Mouse (Mus musculus) heart, postnatal 14 days (tissue): ENCODE results near the gene Ptrhd1. TPM values are rescaled to one million over a fixed set of nuclear protein-coding genes. Genes with fewer than 3 reads are reported as not detected.

ENCODE experiments used
- DNase-seq, 2 experiments: peaks; one replicate each; pipeline ENCODE4 v3.0.0; 2021 to 2022
- intact Hi-C: fragments of 180-260 bp; cut with DNase I; formaldehyde crosslinking; loops from one replicate; pipeline ENCODE4 v1.15.1; 2025
- long read RNA-seq, 2 experiments: library from polyadenylated mRNA; stranded (forward); transcript quantifications; one replicate each; pipeline ENCODE4 v2.0.0; 2021
- total RNA-seq, 2 experiments: library from RNA; stranded (reverse); gene quantifications; 2 replicates each; pipeline ENCODE4 v1.2.3; 2021

Gene Ptrhd1
- total RNA-seq = 1 to 10 TPM; 4.3 to 4.6 TPM
- long read RNA-seq, experiment 1, transcript Ptrhd1-201 (2 exons, 3,840 nt) = major isoform, 9 of 9 reads
- long read RNA-seq, experiment 1, partial matches to known transcripts = 0 of 9 reads
- long read RNA-seq, experiment 1, other reads (novel, unspliced or antisense) = 0 of 9 reads
- long read RNA-seq, experiment 2, transcript Ptrhd1-201 (2 exons, 3,840 nt) = major isoform, 10 of 10 reads
- long read RNA-seq, experiment 2, partial matches to known transcripts = 0 of 10 reads
- long read RNA-seq, experiment 2, other reads (novel, unspliced or antisense) = 0 of 10 reads

DNA sequence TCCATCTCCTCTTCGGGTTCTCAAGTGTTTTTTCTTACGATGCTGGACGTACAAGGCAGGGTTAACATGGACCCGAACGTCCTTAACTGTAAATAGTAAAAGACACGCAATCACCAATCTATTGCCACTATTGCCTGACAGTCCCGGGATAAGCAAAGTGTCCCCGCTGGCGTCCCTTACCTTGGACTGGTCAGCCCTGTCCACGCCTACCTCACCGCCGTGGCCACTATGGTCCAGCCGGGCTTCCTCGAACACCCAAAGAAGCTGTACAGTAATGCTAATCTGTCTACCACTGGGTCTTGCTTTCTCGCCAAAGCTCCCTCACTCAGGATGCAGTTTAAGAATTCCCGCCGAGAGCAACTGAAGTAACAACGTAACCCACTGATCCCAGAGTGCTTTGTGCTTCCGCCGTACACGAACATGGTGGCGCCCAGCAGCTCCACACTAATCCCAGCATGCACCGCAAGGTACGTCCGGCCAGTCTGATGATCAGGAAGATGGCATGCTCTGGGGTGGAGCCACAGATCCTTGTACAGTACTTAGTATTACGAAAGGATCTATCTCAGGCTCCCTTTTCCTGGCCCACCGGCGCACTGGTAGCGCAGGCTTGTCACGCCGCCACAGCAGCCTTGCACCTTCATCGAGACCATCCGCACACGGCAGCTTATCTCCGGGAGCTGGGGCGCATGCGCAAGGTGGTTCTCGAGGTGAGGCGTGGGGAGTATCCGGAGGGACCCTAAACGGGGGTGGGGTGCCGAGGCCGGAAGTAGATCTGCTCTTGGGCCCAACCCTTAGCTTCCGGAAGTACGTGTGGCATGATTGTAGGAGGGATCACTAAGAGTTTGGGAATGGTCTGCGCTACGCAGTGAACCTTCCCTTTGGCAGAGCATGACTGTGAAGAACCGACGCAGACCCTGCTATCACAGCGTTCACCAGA lies at the start of gene Ptrhd1, which contains the start of gene Cenpo:
Gene Ptrhd1, plus strand, starts transcription at position 456 of the 937 bp plus-strand sequence.
Gene Cenpo, minus strand, starts transcription at position 723 of the 937 bp plus-strand sequence.
- DNase-seq = peak; percentile 93 to 96
- intact Hi-C loops = loop anchor here (2.0 kb wide), 1 partner anchor 243 kb away; the partner anchor contains the start of gene Ncoa1

DNA sequence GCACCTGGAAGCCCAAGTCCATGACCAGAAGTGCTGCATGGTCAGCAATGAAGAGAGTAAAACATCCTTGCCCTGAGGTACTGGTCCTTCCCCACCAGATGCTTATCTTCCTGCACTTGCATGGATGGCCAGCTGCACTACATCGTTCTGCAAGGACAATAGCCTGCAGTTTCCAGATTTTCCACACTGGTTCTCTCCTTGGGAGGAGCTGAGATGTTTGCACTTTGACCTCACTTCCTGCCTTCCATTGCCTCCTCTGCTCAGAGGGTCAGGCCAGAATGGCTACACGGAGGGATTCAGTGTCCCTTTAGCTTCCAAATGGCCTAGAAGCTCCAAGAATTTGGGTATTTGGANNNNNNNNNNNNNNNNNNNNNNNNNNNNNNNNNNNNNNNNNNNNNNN lies 49.2 kb upstream of the Ptrhd1 start:
- DNase-seq = no peak
- intact Hi-C loops = no loop called here

- DNase-seq = peak; percentile 79 to 87
- intact Hi-C loops = no loop called here
These were observed 45.4 kb upstream of the Ptrhd1 start for GRCm38 (mm10) chr12:4188171-4189059.

- intact Hi-C loops = no loop called here
- no peak for DNase-seq
These were observed 44.8 kb upstream of the Ptrhd1 start for GRCm38 (mm10) chr12:4189060-4189447.

DNA sequence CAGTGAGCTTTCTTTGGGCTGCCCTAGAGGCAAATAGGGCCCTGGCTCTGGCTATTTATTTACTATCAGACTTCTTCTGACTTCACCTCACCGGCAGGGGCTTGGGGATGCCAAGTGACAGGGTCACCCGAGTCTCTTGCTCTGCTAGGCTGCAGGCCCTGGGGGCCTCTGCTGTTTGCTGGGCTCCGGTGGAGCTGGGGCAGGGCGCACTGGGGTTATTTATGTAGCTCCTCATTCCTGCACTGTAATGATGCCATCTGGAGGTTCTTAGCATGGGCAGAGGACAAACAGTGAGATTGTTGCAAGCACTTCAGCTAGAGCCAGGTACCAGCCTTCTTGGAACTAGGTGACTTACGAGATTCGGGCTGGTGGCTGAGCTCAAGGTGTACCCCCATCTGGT lies 41.3 kb upstream of the Ptrhd1 start:
- intact Hi-C loops = no loop called here
- DNase-seq = no peak

- DNase-seq = peak in 1 of 2 experiments; percentile 32
- intact Hi-C loops = no loop called here
These were observed 40.6 kb upstream of the Ptrhd1 start for GRCm38 (mm10) chr12:4193025-4193740.

DNA sequence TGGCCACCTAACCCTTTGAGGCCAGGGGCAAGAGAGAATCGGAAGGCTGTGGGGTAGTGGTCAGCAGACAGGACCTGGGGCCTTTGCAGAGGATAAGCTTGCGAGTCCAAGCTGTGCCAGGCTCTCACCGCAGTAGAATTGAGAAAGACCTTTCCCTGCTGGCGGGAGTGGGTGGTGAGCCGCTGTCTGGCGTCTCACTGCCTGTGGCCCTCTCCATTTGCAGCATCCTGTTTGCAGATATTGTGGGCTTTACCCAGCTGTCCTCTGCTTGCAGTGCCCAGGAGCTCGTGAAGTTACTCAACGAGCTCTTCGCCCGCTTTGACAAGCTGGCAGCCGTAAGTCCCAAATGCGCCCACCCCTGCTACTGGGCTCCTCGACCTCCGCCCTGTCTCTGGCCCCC lies 39.2 kb upstream of the Ptrhd1 start:
- intact Hi-C loops = no loop called here
- DNase-seq = no peak

- DNase-seq = no peak
- intact Hi-C loops = no loop called here
These were observed 35.1 kb upstream of the Ptrhd1 start for GRCm38 (mm10) chr12:4198702-4199101.

DNA sequence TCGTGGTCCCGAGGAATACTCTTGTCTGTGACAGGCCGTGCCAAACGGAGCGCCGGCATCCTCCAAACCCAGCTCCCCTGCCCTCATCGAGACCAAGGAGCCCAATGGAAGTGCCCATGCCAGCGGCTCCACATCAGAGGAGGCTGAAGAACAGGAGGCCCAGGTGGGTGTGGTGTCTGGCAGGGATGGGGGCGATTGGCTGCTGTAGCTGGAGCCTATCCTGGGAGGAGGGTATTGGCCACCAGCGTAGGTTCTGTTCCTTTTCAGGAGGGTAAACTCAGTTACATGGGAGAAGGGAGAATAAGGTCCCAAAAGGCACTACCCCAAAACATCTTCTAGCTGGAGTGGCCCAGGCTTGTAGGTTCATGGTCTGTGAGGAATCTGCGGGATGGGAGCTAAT lies 34.6 kb upstream of the Ptrhd1 start:
- intact Hi-C loops = no loop called here
- DNase-seq = no peak

GRCm38 (mm10) chr12:4201454-4202200 lies 32.2 kb upstream of the Ptrhd1 start:
- intact Hi-C loops = no loop called here

DNA sequence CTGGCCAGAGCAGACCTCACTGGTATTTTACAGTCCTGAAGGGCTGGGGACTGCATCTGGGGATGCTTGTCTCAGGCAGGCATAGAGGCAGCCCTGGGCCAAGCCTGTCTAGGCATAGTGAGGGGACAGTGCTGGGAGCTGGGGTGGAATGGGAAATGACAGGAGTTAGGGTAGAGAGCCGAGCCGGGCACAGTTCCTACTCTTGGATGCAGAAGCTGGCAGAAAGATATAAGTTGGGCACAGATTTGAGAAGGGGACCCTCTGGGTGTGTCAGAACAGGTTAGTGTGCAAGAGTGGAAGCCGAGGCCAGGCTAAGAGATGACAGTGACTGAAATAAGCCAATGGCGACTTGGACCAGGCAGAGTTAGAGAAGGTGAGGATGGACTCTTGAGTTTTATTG lies 31.6 kb upstream of the Ptrhd1 start:
- no peak for DNase-seq
- intact Hi-C loops = no loop called here

More at GRCm38 (mm10) chr12:4201454-4202200, 32.2 kb upstream of the Ptrhd1 start:
- peak; percentile 59 to 74 for DNase-seq

GRCm38 (mm10) chr12:4206106-4206505 lies 27.7 kb upstream of the Ptrhd1 start:
- intact Hi-C loops = loop anchor here (5.0 kb wide), 1 partner anchor 279 kb away; no protein-coding TSS in a partner anchor
- no peak for DNase-seq

- intact Hi-C loops = loop anchor here (5.0 kb wide), 1 partner anchor 281 kb away; no protein-coding TSS in a partner anchor
- DNase-seq = peak; percentile 54 to 74
These were observed 25.3 kb upstream of the Ptrhd1 start for GRCm38 (mm10) chr12:4208405-4209133.

DNA sequence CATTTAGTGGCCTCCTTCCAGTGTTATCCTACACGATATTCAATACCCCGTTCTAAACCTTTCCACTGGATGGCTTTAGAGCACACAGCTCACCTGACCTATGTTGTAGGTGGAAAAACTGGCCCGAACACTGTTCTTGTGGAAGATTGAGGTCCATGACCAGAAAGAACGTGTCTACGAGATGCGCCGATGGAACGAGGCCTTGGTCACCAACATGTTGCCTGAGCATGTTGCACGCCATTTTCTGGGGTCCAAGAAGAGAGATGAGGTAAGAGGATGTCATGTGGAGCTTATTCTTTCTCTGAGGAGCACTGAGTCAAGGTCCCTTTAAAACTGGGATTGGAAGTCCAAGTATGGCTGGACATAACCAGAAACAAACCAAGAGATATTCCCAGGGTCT lies 24.6 kb upstream of the Ptrhd1 start:
- intact Hi-C loops = loop anchor here (5.0 kb wide), 1 partner anchor 282 kb away; no protein-coding TSS in a partner anchor

GRCm38 (mm10) chr12:4211174-4211573 lies 22.7 kb upstream of the Ptrhd1 start:
- DNase-seq = peak in 1 of 2 experiments; percentile 17
- intact Hi-C loops = no loop called here

More for the DNA sequence above, 24.6 kb upstream of the Ptrhd1 start:
- no peak for DNase-seq

DNA sequence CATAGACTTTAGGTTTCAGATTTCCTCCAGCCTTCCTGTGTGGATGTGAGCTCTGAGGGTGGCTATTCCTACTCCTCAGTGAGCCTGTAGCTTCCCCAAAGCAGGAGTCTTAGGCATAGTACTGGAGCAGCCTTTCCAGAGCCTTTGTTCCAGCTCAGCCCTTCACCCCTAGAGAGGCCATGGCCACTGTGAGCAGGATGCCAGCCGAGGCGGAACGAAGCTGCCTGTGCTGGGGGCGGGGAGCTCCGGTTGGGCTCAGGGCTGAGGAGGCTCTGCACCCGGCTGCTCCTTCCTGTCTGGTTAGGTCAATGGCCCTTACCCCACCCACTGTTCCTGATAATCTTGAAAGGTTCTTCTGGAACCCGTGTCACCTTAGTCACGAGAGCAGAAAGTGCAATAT lies 20.9 kb upstream of the Ptrhd1 start:
- intact Hi-C loops = no loop called here
- no peak for DNase-seq

- DNase-seq = no peak
- intact Hi-C loops = no loop called here
These were observed 3.7 kb upstream of the Ptrhd1 start for GRCm38 (mm10) chr12:4230156-4230555.

GRCm38 (mm10) chr12:4232777-4233176 lies 1.1 kb upstream of the Ptrhd1 start:
- intact Hi-C loops = no loop called here
- DNase-seq = no peak
